Mouse (Mus musculus) lung, adult 2 months (tissue): ENCODE results near the gene Ndufb8.

Experiments used
- CTCF ChIP-seq: fragments of 200-500 bp; IDR thresholded peaks from 2 replicates; pipeline ENCODE4 v1.5.1; 2011; ENCODE audit warnings: mild to moderate bottlenecking, low read length, control low read depth; ENCODE audit not compliant: insufficient read depth
- POLR2A ChIP-seq: fragments of 200-500 bp; IDR thresholded peaks from 2 replicates; pipeline ENCODE4 v1.6.1; 2011; ENCODE audit warnings: low read depth, mild to moderate bottlenecking, control low read depth, low read length, borderline replicate concordance; ENCODE audit errors: extremely low read depth

DNA sequence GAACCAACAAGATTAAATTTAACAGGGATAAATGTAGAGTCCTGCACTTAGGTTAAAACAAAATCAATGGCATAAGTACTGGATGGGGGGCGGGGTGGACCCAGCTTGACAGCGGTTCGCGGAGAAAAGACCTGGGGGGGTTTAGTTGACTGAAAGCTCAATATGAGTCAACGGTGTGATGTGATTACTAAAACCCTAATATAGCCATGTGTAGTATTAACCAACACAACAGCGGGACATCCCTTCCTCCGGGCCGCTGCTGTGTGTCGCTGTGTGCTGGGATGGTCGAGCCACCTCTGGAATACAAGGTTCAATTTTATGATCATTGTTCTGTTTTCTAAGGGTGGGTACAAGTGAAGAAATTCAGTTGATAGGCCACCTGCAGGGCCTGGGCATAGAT lies 26.9 kb upstream of the Ndufb8 start:
- TF ChIP-seq CTCF: no peak
- no peak for TF ChIP-seq POLR2A
